Mouse (Mus musculus) layer of hippocampus, adult 8-10 months (tissue): ENCODE data around the gene Tead3. TPM values are rescaled to one million over a fixed set of nuclear protein-coding genes. Genes with fewer than 3 reads are reported as not detected.
"Not testable (repeated sequence)": the region's sequence is repeated elsewhere in the genome, so short reads cannot be mapped to it uniquely, and the experiment has no call there.

Experiments used
- DNase-seq, 2 experiments: peaks; one replicate each; pipeline ENCODE4 v3.0.0; 2022; ENCODE audit warnings: low spot score in 2 of 2
- total RNA-seq, 4 experiments: library from RNA; stranded (reverse); gene quantifications; 2 replicates each; pipeline ENCODE4 v1.2.4; 2022

The Tead3 gene
- total RNA-seq, 4 experiments from 2014 or later, result 2.6 to 6.5 (median 4.6) TPM

GRCm38 (mm10) chr17:28360531-28361277, 10.1 kb upstream of the Tead3 start:
- DNase-seq, result no peak

GRCm38 (mm10) chr17:28358576-28359261, 8.1 kb upstream of the Tead3 start:
- DNase-seq, result not testable (repeated sequence)

- no peak for DNase-seq
Observed at GRCm38 (mm10) chr17:28355871-28356270, 5.3 kb upstream of the Tead3 start.

- DNase-seq, result no peak
Observed at GRCm38 (mm10) chr17:28352018-28352417, 1.4 kb upstream of the Tead3 start.

- no peak for DNase-seq
Observed at GRCm38 (mm10) chr17:28351353-28351890, 805 bp upstream of the Tead3 start.

- DNase-seq, result no peak
Observed at GRCm38 (mm10) chr17:28349901-28350465, 634 bp downstream of the Tead3 start.

- no peak for DNase-seq
Observed at GRCm38 (mm10) chr17:28349264-28349880, 1.2 kb downstream of the Tead3 start.

GRCm38 (mm10) chr17:28348211-28348610, 2.4 kb downstream of the Tead3 start:
- DNase-seq, result no peak

GRCm38 (mm10) chr17:28347327-28347726, 3.3 kb downstream of the Tead3 start:
- DNase-seq, result no peak

- no peak for DNase-seq
Observed at GRCm38 (mm10) chr17:28345882-28346281, 4.7 kb downstream of the Tead3 start.

GRCm38 (mm10) chr17:28345271-28345721, 5.3 kb downstream of the Tead3 start:
- DNase-seq, result no peak

GRCm38 (mm10) chr17:28344670-28345069, 5.9 kb downstream of the Tead3 start:
- DNase-seq, result no peak

GRCm38 (mm10) chr17:28344050-28344607, 6.5 kb downstream of the Tead3 start:
- DNase-seq, result no peak

GRCm38 (mm10) chr17:28341091-28341490, 9.5 kb downstream of the Tead3 start:
- peak; percentile 57 to 63 for DNase-seq

- DNase-seq, result no peak
Observed at GRCm38 (mm10) chr17:28340578-28340977, 10.0 kb downstream of the Tead3 start.

- no peak for DNase-seq
Observed at GRCm38 (mm10) chr17:28337547-28337946, 13.1 kb downstream of the Tead3 start.

- DNase-seq, result no peak
Observed at GRCm38 (mm10) chr17:28335267-28335666, 15.3 kb downstream of the Tead3 start.

- no peak for DNase-seq
Observed at GRCm38 (mm10) chr17:28332915-28333546, 17.6 kb downstream of the Tead3 start.

- DNase-seq, result no peak
Observed at GRCm38 (mm10) chr17:28332113-28332914, 18.3 kb downstream of the Tead3 start.
